Mouse (Mus musculus) cerebellum, adult 9-11 months (tissue): ENCODE measurements around the gene Gm5148.
A peak's percentile ranks its signal among the peaks of the same experiment; 100 is the strongest.

ENCODE experiments used
- DNase-seq: peaks from one replicate; pipeline ENCODE4 v3.0.0; 2022

The Gm5148 gene

DNA sequence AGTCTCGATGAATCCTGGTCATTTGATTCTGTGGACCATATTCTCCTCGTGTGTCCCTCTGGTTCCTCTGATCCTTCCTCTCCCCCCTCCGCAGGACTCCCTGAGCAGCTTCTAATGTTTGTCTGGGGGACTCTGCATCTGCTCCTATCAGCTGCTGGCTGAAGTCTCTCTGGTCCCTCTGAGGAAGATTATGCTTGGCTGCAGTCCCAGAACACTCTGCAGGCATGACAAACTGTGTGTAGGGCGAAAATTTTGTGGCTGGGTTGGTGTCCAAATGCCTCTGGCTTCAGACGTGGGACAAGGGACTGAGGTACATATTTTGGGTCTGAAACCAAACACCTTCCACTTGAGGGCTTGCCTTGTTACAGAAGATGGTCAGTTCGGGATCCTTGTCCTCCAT lies 13.1 kb upstream of the Gm5148 start:
- no peak for DNase-seq

DNA sequence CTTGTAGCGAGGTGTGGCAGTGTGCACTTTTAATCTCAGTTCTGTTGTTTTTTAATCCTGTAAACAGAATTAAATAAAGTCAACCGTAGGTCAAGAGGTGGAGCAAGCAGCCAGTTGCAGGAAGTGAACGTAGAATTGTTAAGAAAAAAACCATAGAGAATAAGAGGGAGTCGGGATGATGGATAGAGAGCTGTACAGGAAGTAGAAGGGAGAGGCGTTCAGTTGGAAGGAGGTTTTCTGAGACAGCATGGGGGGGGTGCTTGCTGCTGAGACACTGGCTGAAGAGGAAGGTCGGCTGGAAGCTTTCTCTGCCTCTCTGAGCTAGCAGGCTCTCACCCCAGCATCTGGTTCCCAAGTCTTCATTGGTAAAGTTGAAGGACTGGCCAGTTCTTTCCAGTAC lies 10.9 kb upstream of the Gm5148 start:
- DNase-seq = no peak

DNA sequence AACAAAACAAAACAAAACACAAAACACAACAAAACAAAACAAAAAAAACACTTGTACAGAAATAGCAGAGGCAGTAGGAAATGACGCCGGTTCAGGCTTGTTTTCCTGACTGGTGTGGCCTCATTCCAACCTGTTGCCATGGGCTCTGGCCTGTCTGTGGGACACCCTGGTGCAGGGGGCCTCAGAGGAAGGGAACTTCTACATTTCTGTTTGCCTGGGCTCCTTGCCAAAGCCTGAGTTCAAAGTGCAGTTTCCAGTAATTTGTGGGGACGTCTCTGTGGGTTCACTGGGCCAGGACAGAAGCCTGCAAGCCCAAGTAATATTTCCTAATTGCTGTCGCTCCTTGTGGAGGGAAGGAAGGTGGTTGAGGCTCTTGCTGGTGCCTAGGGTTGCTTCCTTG lies 4.9 kb upstream of the Gm5148 start:
- DNase-seq = no peak

DNA sequence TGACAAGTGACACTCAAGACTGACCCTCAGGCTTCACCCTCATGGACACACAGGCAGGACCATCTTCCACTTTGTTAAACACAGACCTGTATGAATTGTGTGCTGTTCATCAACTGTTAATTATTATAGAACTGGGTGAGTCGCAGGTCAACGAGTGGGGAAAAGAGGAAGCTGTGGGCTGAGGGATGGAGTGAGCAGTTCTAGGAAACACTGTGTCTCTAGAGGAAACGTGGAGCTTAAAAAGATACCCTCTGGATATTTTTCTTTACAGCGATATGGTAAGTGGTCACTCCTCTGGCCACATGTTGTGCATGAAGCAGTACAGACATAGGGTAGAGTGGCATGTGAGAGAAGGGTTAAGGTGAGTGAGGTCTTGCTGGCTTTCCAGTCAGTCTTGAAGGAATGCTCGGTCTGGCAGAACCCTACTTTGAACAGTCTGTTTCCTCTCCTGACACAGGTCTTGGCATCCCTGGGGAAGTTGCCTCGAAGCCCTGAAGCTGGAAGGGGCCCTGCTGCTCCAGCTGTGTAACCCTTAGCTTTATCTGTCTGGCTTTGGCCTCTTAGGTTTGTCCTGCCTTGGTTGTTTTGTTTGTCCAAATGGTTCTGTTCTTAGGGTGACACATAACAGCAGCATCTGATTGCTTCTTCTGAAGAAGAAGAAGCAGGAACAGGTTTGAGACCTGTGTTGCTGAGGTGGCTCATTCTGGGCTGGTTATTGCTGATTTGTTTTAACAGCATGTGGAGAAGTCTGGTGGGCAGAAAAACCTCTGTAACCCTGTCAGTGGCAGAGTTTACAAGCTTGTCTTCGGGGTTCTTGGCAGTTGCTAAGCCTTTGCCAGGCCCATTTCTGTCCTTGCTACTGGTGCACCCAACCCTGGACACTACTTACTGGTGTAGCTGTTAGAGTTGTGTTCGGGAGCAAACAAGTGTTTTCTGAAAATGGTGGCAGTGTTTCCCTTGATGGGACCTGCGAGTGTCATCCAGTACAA lies 4.1 kb upstream of the Gm5148 start:
- DNase-seq = no peak

DNA sequence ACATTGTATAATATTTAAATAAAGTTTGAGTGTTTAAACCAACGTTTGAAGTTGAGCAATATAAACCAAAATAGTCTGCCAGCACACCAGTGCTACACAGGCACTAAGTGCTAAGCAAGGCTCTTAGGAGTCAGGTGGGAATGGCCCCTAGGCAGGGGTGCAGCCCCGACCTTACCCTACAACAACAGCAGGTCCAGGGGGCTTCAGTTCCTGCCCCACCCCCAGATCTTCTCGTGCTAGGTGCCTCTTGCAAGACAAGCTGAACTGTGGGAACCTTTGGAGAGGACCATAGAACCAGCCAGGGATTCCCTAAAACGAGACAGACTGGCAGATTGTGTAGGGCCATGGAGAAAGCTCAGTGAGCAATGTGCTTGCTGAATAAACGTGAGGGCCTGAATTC lies 3.1 kb upstream of the Gm5148 start:
- DNase-seq = no peak

DNA sequence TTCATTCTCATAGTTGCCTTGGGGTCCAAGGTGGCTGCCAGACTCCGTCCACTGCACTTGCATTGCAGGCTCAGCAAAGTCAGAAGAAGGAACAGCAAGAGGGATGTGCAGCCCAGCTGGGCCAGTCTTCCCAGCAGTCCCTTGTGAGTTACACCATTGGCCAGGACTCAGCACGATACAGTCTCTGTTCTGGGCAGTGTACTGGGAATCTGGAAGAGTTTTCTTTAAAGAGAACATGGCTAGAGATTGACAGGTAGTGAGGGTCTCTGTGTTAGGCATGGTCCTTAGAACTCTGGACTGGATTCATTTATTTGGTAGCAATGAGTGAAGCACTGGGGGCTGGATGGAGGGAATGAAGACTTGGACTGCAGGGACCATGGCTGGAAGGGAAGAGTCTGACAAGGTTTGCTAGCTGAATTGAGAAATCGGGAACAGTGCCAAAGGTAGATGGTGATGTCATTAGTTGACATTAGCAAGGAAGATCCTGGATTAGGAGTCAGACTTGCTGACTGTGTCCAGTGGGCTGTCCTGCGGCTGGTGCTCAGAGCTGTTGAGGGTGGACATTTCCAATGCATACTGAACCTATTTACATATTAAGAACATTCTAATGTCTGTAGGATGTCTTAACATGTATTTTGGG lies 2.3 kb upstream of the Gm5148 start:
- peak; percentile 33 for DNase-seq

DNA sequence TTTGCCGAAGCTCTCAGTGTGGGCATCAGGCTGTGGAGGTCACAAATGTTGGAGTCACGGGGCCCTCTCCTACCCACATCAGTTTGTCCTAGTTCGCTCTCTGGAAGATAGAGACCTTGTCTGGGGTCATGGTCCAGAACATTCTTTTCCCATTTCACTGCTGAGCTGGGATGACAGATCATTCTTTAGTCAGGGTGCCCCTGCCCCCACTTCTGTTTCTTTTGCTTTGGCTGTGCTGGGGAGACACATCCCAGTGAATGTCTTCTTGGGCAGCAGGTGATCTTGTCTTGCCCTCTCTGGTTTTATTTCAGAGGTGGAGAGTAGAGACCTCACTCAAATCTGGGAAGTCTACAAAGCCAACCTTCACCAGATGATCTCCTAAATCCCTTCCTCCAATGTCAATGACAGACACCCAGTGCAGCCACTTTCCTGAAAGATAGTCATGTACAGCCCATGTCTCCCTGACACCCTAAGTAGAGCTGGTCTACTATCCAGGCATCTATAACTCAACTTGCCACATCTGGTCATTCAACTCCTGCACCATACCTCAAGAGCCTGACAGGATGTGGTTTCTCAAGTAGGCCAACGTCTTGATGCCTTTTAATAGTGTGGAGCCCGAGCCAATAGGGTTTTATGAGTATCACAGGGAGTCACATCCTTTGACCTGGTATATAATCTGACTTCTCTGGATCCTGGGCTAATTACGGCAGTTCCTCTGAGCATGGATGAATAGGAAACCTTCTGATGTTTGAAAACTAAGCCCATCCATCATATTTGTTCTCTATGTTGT lies 851 bp upstream of the Gm5148 start:
- DNase-seq = no peak

DNA sequence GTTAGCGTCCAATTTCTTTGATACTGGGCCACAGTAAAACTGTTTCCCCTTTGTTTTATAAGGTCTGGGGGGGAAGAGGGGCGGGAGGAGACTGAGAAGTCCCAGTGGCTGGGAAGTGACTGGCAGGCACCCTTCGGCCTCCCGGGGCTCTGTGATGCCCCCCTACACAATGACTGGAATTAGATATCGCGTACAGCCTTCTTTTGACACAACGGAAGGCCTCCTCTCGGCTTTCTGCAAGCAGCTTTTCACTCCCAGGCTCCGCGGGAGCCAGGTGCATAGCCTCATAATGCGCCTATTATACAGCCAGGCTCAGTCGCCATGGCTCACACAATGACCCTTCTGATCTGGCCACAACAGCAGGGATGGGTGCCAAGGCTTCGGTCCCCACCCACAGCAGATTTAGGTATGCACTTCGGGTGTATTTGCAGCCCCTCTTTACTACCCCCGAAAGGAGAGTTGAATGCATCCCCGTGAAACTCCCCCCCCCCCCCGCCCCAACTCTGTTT lies 574 bp downstream of the Gm5148 start:
- DNase-seq = no peak

DNA sequence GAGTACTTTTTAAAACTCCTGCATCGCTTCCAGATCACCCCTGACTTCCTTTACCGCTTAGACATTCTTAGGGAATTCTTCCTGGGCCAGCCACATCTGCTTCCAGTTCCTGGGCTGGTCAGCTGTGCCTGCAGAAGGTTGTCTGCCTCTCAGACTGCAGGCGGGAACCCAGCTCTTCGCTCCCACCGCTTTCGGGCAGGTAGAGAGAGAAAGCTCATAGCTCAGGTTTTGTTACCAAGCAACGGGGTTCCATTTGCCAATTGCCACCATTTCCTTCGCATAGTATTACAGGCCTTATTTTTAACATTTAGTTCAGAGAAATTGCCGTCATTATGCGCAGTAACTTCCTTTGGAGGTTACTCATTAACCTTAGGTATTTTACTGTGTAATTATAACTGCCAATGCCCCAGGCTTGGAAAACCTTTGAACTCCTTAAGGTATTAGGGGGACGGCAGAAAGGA lies 1.2 kb downstream of the Gm5148 start:
- DNase-seq = peak; percentile 36

DNA sequence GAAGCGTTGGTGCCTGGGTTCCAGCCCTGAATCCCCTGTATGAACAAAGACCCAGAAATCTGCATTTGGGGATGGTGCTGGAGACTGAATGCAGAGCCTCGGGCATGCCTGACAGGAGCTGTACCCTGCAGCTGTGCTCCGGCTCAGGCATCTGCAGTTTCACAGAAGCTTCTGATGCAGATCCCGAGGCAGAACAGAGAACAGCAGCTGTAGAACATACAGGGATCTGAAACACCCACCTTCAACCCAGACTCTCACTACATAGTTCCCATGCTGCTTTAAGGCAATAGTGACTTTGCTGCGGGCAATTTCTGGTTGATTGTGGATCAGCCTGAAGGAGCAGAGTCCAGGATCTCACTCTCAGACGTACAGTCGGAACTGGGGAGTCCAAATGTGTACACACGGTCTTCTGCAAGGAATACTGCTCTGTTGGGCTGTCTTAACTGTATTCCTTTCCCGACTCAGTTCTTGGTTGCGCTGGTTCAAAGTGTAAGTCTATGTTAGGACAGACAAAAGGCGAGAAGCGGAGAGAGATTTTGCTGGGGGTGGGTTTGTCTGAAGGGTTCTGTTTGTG lies 1.7 kb downstream of the Gm5148 start:
- DNase-seq = no peak

DNA sequence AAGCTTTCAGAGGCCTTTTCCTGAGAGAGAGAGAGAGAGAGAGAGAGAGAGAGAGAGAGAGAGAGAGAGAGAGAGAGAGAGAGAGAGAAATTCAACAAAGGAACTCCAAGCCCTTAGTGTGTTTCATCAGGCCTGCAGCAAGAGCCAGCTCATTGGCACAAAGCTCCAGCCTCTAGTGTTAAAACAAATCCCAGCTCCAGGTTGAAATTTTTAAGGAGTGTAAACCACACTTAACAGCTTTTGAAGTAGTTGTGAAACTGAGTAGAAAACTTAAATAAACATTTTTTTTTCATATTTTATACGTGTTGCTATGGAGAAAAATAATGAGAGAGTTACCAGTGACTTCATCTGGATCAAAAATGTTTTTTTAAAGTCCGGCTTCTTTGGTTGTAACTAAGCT lies 7.3 kb downstream of the Gm5148 start:
- no peak for DNase-seq

DNA sequence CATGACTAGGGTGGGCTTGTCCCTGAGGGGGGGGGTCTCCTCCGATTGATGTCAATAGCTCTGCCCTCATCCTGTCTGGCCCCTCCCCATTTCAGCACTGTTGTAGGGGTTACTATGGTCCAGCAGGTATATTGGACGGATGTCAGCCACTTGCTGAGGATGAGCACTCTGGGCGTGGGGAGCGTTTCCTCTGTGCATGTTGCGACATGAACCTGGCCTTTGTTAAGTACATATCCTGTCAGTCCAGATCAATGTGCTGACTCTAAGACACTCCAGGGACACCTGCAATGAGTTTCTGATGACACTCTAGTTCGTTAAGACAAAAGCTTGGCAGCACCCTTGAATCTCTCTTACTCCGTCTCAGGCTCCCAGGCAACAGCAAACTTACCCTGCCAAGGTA lies 8.6 kb downstream of the Gm5148 start:
- DNase-seq = no peak

DNA sequence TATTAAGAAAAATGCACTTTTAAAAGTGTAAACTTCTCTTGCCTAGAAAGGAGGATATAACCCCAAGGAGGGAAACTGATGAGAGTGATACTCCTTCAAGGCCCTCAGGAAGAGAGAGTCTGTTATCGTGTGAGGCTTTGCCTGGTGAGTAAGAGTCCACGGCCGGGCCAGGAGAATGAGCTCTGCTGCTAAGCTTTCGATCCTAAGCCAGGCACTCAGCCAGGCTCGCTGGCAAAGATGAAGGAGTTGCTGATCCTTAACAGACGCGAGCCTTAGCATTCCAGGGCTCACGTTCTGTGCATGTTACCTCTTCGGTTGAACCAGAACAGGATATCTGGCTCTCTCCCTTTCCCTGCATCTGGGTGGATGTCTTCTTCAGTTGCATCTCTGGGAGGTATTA lies 11.8 kb downstream of the Gm5148 start:
- DNase-seq = peak; percentile 57

DNA sequence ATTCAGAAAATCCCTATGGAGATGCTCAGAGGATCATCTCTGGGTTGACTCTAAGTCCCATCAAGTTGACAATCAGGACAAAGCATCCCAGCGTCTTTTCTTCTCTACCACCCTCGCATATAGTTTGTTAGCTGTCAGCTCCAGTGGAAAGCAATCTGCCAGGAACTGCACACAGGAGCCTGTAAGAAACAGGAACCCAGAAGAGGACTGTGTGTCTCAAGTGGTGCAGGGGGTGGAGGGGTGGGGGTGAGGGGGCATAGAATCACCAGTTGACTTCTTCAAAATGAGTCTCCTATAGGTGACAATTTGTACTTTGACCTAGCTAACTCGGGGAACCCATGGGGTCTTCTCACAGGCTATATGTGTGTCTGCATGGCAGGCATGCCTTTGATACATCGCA lies 12.7 kb downstream of the Gm5148 start:
- no peak for DNase-seq

DNA sequence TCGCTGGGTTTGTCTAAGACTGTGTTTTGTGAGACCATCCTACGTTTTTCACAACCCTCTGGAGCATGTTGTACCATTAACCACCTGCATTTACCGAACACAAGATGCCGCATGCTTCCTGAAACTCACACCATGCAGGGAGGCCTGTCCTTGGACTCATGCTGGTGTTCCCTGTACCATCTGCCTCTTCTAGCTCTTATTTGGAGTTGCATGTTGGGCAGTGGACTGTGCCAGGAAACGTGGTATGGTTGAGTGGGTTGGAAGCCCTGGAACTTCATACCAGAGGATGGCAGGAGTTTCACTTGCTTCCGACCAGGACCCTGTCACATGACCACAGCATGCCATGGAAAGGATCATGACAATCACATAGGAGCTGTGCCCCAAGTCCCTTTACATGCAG lies 16.5 kb downstream of the Gm5148 start:
- peak; percentile 51 for DNase-seq

DNA sequence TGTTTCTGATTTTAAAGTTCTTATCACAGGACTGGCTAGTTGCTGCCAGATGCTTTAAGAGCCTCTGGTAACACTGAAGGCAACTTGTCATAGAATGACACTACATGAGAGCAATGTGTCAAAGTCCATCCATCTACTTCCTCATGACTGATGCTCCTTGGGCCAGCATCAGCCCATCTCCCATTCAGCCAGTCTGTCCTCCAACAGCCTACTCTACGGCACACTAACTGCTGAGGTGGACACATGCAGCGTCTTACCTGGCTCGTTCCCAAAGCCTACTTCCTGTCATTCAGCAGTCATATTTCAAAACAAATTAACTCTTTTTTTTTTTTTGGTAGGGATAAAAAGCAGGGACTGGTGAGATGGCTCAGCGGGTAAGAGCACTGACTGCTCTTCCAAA lies 17.9 kb downstream of the Gm5148 start:
- DNase-seq = no peak

DNA sequence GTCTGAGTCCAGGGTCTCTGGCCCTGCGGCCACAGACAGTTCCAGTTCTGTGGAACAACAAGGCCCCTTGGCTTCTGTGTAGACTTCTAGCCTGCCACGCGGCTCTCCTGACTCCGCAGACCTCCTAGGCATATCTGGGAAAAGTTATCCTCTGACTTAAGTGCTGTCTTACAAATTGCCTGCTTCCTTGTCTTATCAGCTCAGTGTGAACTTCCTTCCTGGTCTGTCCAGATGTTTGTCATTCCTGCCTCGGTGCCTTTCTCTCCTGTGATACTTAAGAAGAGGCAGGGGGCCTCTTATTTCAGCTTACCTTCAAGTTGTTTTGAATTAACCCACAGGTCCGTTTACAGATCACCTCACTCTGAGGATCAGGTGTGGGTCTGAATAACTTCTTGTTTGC lies 18.9 kb downstream of the Gm5148 start:
- no peak for DNase-seq

DNA sequence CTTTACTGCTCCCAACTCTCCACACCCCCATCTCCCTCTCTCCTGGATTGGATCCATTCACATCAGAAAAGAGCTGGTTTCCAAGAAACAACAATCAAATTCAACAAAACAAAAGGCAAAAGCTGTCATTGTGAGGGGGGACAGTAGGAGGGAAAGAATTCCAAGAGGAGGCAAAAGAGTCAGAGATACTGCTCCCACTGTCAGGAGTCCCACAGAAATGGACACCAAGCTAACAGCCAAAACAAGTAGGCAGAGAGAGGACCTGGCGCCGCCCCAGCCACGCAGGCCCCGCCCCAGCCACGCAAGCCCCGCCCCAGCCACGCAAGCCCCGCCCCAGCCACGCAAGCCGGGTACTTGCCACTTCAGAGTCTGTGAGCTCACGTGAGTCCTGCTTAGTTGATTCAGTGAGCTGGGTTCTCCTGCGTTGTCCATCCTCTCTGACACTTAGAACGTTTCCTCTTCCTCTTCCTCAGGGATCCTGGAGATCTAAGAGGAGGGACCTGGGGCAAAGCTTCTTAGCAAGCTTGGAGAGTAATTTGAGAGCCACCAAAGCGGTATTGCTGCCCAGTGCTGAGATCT lies 19.5 kb downstream of the Gm5148 start:
- DNase-seq = no peak

DNA sequence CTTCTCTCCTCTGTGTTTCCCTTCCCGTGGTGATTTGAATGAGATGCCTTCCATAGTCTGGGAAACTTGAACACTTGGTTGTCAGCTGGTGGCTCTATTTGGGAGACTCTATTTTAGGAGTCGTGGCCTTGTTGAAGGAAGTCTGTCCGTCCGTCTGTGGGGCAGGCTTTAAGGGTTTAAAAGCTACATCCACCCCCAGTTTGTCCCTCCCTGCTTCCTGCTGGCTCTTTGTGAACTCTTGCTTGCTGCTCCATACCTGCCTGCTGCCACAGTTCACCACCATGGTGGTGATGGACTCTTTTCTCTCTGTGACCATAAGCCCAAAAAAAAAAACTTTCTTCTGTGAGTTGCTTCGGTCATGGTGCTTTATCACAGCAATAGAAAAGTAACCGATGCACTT lies 21.2 kb downstream of the Gm5148 start:
- no peak for DNase-seq

DNA sequence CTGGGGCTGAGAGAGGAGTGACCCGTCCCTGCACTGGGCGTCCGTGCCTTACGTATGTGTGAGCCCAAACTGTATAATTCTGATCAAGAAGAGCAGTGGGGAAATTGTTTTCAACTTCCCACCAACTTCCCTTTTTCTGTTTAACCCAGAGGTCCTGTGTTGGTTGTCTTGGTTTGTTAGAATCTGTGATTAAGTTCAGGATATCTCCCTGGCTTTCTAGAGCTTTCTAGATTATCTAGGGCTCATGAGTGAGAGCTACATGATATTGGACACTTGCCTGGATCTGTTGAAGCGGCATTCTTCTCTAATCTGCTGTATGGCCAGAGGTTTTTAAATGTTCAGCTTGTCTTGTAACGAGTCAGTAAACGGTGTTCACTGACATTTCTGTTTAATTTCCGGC lies 30.7 kb downstream of the Gm5148 start:
- DNase-seq = no peak

DNA sequence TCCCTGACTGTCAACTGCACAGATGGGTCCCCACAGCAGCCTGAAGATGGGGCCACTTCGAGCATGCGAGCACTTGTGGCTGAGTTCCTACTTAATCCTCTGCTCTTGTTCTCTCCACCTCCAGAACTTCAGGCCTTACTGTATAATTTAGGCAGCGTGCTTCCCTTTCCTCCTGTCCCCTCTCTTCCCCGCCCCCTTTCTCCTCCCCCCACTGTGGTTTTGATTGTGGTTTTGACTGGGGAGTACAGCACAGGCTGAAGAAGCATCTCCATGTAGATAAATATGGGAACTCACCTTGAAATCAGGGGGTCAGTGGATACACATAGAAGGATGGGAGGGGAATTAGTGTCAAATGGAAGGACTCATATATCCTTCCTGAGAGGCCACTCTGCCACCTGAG lies 31.3 kb downstream of the Gm5148 start:
- DNase-seq = no peak

DNA sequence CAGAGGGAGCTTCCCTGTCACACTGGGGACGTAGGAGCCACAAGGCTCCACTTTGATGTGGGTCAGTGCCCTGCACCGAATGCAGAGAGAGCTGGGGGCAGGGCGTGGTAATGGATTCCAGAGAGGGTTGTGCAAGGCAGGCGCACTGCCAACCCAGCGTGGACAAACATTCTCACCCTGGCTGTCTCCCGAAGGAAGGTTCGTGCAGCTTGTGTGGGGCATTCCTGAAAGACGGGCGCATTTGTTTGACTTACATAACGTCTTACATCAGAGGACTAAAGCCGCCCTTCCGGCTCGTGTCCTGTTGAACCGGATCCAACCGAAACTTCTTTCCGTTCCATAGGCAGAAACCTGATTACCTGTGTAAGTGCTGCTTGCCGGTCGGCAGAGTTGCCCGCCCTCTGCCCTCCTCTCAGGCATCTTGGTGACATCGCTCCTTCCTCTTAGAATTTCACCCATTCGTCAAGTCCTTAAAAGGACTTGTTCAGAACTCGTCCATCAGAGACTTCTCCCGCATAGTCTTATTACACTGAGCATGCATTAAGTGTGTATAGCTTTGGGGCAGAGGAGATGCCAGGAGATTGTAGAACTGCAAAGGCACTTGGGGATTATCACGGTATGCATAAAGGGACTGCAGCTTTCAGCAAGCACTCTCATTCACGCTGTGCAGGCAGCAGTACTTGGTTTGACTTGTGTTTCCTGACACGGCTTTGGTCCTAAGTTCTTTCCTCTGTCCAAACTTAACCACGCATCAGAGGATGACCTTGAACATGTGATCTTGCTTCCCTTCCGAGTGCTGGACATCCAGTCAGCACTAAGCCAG lies 36.9 kb downstream of the Gm5148 start:
- peak; percentile 73 for DNase-seq
